Mouse (Mus musculus) ES-CJ7 (cell line): ENCODE measurements at regions not wholly inside any gene's neighbourhood (a gene's known extent, or its start where the extent isn't known, plus 50 kb on each side); places are given as distances from the start of the nearest gene placed in this dataset.
A peak's percentile ranks its signal among the peaks of the same experiment; 100 is the strongest.

Experiments
- DNase-seq: peaks from one replicate; pipeline ENCODE4 v3.0.0; 2011; ENCODE audit warnings: low read depth, low spot score

DNA sequence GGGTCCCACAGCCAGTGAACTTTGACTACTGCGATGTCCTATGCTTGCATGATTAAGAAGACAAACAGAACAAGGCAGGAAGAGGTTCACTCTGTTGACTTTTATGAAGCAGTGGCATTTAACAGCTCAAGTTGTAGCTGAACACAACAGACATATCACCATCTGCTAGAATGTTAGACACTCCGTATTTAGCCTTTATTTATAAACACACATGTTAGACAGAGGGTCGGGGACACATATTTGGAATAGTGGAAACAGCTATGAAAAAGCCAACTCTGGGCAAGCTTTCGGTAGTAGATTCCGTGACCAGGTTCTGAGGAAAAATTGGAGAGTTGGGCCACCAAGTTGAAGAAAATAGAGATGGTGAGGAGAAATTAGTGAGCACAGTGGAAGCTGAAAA lies 775.6 kb upstream of the Fam98a start:
- no peak for DNase-seq

DNA sequence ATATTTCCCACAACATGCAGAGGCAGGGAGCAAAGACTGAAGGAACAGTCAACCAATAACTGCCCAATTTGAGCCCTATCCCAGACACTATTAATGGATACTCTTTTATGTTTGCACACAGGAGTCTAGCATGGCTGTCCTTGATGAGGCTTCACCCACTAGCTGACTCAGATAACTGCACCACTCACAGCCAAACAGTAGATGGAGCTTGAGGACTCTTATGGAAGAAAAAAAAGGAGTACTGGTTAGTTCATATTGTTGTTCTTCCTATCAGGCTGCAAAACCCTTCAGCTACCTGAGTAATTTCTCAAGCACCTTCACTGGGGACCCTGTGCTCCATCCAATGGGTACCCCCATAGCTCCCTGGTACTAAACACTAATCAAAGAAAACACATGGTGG lies 742.9 kb upstream of the Fam98a start:
- DNase-seq, result peak; percentile 65
